Mouse (Mus musculus): ENCODE data around the gene Mrgprx2.
"Not testable (repeated sequence)": the region's sequence is repeated elsewhere in the genome, so short reads cannot be mapped to it uniquely, and the experiment has no call there.

The Mrgprx2 gene

DNA sequence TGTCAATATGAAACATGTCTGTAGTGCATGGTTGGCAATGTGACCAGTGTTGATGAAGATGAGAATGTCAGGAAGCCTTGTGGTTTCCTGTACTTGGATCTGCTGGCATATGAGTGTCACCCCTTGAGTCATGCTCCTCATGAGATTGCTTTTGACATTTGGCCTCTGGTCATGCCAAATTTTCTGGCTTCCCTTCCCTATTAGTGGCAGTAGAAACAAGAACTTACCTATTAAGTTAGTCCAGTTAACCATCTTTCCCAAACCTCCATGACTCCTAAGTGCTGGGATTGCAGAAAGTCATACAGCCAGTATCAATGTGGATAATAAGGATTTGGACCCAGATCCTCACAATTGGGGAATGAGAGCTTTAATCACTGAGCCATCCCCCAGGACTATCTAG lies at the start of gene Mrgprx2:
Mrgprx2 (minus strand) TSS at position 101 of the 400 bp plus-strand sequence.
- no peak for DNase-seq (ENCODE audit: low read depth, low spot score)

DNA sequence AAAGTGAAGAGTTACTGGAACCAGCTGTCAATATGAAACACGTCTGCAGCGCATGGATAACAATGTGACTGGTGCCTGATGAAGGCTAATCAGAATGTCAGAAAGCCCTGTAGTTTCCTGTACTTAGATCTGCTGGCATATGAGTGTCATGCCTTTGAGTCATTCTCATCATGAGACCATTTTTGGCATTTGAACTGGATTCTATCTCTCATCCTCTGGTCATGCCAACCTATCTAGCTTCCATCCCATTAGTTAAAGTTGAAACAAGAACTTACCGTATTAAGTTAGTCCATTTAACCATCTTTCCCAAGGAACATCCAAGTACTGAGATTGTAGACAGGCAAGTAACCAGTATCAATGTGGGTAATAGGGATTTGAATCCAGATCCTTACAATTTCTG lies 42.9 kb downstream of the Mrgprx2 start, which contains the start of gene Mrgprb1:
Mrgprb1 (minus strand) TSS at position 101 of the 400 bp plus-strand sequence.
- DNase-seq (ENCODE audit: low read depth, low spot score): no peak

DNA sequence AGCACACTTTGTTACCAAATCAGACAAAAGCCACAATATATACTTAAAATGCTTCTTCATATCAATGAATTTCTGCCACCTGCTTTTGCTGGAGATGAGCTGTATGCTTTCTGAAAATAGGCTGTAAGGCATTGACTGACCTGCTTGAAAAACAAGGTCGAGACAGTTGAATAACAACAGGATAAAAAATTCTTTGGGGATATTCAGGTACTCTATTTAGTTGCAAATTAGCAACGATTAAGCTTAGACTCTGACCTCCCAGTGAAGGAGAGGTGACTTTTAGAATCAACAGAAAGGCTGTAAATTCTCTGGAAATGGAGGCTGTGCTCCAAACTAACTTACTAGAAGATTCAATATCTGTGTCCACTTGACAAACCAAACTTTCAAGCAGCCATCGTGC lies 62.5 kb downstream of the Mrgprx2 start:
- DNase-seq (ENCODE audit: low read depth, low spot score): no peak

DNA sequence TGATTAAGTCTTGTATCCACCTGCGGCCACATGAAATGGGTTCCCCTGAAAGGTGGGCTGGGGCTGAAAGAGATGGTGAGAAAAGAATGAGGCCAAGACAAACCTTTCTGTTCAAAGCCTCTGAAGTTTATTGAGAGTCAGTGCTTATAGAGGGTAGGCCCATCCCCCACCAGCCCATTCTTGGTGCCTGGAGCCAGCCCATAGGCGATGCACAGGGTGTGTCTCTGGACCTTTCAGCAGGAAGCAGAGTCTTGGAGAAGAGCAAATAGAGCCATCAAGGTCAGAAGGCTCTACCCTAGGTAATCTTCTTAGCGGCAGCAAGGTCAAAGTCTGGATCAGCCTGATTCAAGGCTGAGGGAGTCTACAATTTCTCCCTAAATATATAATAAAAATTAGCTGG lies 63.2 kb downstream of the Mrgprx2 start:
- DNase-seq (ENCODE audit: low read depth, low spot score): not testable (repeated sequence)
